Mouse (Mus musculus) ES-E14 (cell line): Measurements from ENCODE around the gene Fbxo47. TPM values are rescaled to one million over a fixed set of nuclear protein-coding genes. Genes with fewer than 3 reads are reported as not detected.

Experiments used
- DNase-seq: peaks from one replicate; pipeline ENCODE4 v3.0.0-alpha.2; 2013; ENCODE audit warnings: low read depth, low spot score
- H3K27ac ChIP-seq: 2 replicates; pipeline ENCODE4 v1.5.1; 2012; ENCODE audit warnings: low read depth, mild to moderate bottlenecking, low read length, moderate library complexity, mixed read lengths; ENCODE audit not compliant: poor library complexity, insufficient read depth, severe bottlenecking
- H3K36me3 ChIP-seq: 2 replicates; pipeline ENCODE4 v1.6.1; 2012; ENCODE audit warnings: mild to moderate bottlenecking, low read length, moderate library complexity, mixed read lengths; ENCODE audit not compliant: control insufficient read depth, poor library complexity, insufficient read depth, severe bottlenecking
- H3K4me1 ChIP-seq, 2 experiments: fragments of 150-350 bp in 1 of 2; sonication (generic) in 1 of 2; 2 replicates each; pipeline ENCODE4 v1.6.1; 2012; ENCODE audit warnings: low read length in 2 of 2, mild to moderate bottlenecking in 1 of 2, mixed read lengths in 1 of 2; ENCODE audit not compliant: control insufficient read depth in 2 of 2, insufficient read depth in 2 of 2, poor library complexity in 1 of 2
- H3K4me3 ChIP-seq, 2 experiments: fragments of 150-350 bp in 1 of 2; sonication (generic) in 1 of 2; 2 replicates each; pipeline ENCODE4 v1.5.1; 2012; ENCODE audit warnings: low read length in 2 of 2, low read depth in 1 of 2, mild to moderate bottlenecking in 1 of 2, mixed read lengths in 1 of 2; ENCODE audit not compliant: insufficient read depth in 1 of 2, poor library complexity in 1 of 2, severe bottlenecking in 1 of 2
- H3K9ac ChIP-seq: 2 replicates; pipeline ENCODE4 v1.6.1; 2012; ENCODE audit warnings: low read depth, mild to moderate bottlenecking, low read length, mixed read lengths; ENCODE audit not compliant: poor library complexity, insufficient read depth, severe bottlenecking
- H3K9me3 ChIP-seq: fragments of 150-350 bp; sonication (generic); 2 replicates; pipeline ENCODE4 v1.6.1; 2012; ENCODE audit warnings: low read depth, mild to moderate bottlenecking, low read length; ENCODE audit not compliant: control insufficient read depth, insufficient read depth
- CHD2 ChIP-seq: IDR thresholded peaks from 2 replicates; pipeline ENCODE4 v1.6.1; 2014; ENCODE audit warnings: mild to moderate bottlenecking, low read depth, low read length, inconsistent platforms
- HCFC1 ChIP-seq: IDR thresholded peaks from 2 replicates; pipeline ENCODE4 v1.6.1; 2012; ENCODE audit warnings: low read length, inconsistent platforms, borderline replicate concordance; ENCODE audit not compliant: insufficient read depth
- MAFK ChIP-seq: IDR thresholded peaks from 2 replicates; pipeline ENCODE4 v1.6.1; 2014; ENCODE audit warnings: mild to moderate bottlenecking, low read depth, low read length, inconsistent platforms; ENCODE audit not compliant: insufficient read depth
- ZC3H11A ChIP-seq: IDR thresholded peaks from 2 replicates; pipeline ENCODE4 v1.6.1; 2012; ENCODE audit warnings: low read depth, mild to moderate bottlenecking, inconsistent platforms, low read length, borderline replicate concordance
- ZNF384 ChIP-seq: IDR thresholded peaks from 2 replicates; pipeline ENCODE4 v1.6.1; 2012; ENCODE audit warnings: low read depth, low read length, inconsistent platforms
- in situ Hi-C, 2 experiments: fragments of 600-800 bp; cut with MboI; formaldehyde crosslinking; loops; one replicate each; pipeline ENCODE4 v1.15.1; 2025; ENCODE audit warnings: low sequenced_read_pairs in 2 of 2, inconsistent platforms in 1 of 2; ENCODE audit not compliant: unreplicated experiment in 2 of 2
- total RNA-seq: library from RNA; depleted of rRNA; stranded (reverse); fragments of 300-350 nt; gene quantifications from 2 replicates; pipeline ENCODE4 v1.2.3, GENCODE M21; 2012

Fbxo47 gene
- total RNA-seq, 1 experiment, result 4.1 TPM

- peak overlapping the region; percentile 31 to 66 for H3K4me3 ChIP-seq
- in situ Hi-C loops, result no loop called here
- peak overlapping the region; percentile 48; the same call in 1 of the 2 replicates for H3K27ac ChIP-seq
- H3K36me3 ChIP-seq, result no peaks in the 10 kb centered on the region
- no peak for DNase-seq
- TF ChIP-seq ZC3H11A (no peak), HCFC1 (no peak), ZNF384 (no peak), MAFK (no peak), CHD2 (no peak)
- H3K9ac ChIP-seq, result peak overlapping the region; percentile 67; the same call in 1 of the 2 replicates
- H3K9me3 ChIP-seq, result no peaks in the 10 kb centered on the region
- H3K4me1 ChIP-seq, result peaks cover 19 to 24% of the 10 kb centered on the region in 2 experiments
Measured at GRCm38 (mm10) chr11:97915974-97916503, 32.1 kb upstream of the Fbxo47 start.

DNA sequence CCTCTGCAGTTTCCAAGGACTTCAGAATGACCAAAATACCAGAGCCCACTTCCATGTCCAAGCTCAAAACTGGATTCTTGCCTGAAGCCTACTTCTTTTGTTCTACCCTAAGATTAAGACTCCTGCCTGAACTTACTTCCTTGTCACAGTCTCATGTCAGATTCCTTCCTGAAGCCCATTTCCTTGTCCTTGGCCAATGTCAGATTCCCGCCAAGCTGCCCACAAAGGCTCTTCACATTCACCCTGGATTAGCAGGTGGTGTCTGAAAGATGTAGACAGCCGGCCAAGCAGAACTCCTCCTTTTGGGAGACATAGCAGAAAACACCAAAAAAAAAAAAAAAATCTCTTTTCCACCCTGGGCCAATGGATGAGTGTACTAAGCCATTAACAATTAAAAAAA lies 31.5 kb upstream of the Fbxo47 start:
- Histone ChIP-seq H3K9ac (peak overlapping the region; percentile 67; the same call in 1 of the 2 replicates), H3K4me3 (peak overlapping the region in 1 of 2 experiments; percentile 66; a peak in 1 of 4 replicates), H3K36me3 (no peaks in the 10 kb centered on the region), H3K4me1 (peaks cover 19 to 27% of the 10 kb centered on the region in 2 experiments), H3K27ac (peak overlapping the region; percentile 48; the same call in 1 of the 2 replicates), H3K9me3 (no peaks in the 10 kb centered on the region)
- DNase-seq, result no peak
- TF ChIP-seq ZNF384 (peak; percentile 55; the same call in 1 of the 2 replicates), MAFK (no peak), CHD2 (no peak)
- in situ Hi-C loops, result no loop called here

GRCm38 (mm10) chr11:97913111-97913510 lies 29.2 kb upstream of the Fbxo47 start:
- no peaks in the 10 kb centered on the region for H3K9me3 ChIP-seq
- H3K36me3 ChIP-seq, result no peaks in the 10 kb centered on the region
- no peak for TF ChIP-seq CHD2
- H3K27ac ChIP-seq, result no peak overlapping the region
- DNase-seq, result no peak
- in situ Hi-C loops, result no loop called here
- H3K9ac ChIP-seq, result no peak overlapping the region; the same call in 1 of the 2 replicates
- H3K4me1 ChIP-seq, result peaks cover 22 to 29% of the 10 kb centered on the region in 2 experiments
- H3K4me3 ChIP-seq, result peak overlapping the region; percentile 2 to 11; a peak in 1 of 4 replicates

- Histone ChIP-seq H3K4me1 (peaks cover 14 to 25% of the 10 kb centered on the region in 2 experiments), H3K4me3 (no peak overlapping the region), H3K36me3 (no peaks in the 10 kb centered on the region), H3K9ac (no peak overlapping the region), H3K9me3 (no peaks in the 10 kb centered on the region), H3K27ac (no peak overlapping the region)
- no peak for TF ChIP-seq HCFC1
- peak; percentile 61; the same call in 1 of the 2 replicates for TF ChIP-seq MAFK
- in situ Hi-C loops, result no loop called here
- DNase-seq, result no peak
Measured at GRCm38 (mm10) chr11:97908634-97909348, 24.8 kb upstream of the Fbxo47 start.

GRCm38 (mm10) chr11:97907935-97908334 lies 24.0 kb upstream of the Fbxo47 start:
- Histone ChIP-seq H3K9me3 (no peaks in the 10 kb centered on the region), H3K4me1 (peaks cover 11 to 18% of the 10 kb centered on the region in 2 experiments), H3K36me3 (no peaks in the 10 kb centered on the region), H3K27ac (no peak overlapping the region), H3K4me3 (no peak overlapping the region), H3K9ac (no peak overlapping the region)
- no peak for DNase-seq
- in situ Hi-C loops, result no loop called here
- TF ChIP-seq ZNF384, result no peak
- TF ChIP-seq MAFK, result no peak
- TF ChIP-seq HCFC1, result no peak
- TF ChIP-seq CHD2, result no peak
- TF ChIP-seq ZC3H11A, result no peak
